In genomic region chr5:9801707-9802106, GRCm38 (mm10) we compare ENCODE assay signal across 28 mouse cellular contexts.
A peak's percentile ranks its signal among the peaks of the same experiment; 100 is the strongest.
DNase-seq lines count a peak whose midpoint lies in the region; ATAC-seq and TF ChIP-seq lines count a peak whose summit lies in the region.
"Had no signal": no experiment of that assay in that cellular context is flagged by ENCODE, and none has a peak within 500 bp of the region (broad histone marks: within the 10 kb centered on the region; RNA-seq: fewer than 3 reads in every experiment).

No protein-coding gene starts in this region.

- no peak overlapping the region for H3K4me3 ChIP-seq in heart, postnatal 0 days (ENCODE audit: low read depth, low read length)
- H3K4me3 ChIP-seq in midbrain, postnatal 0 days (ENCODE audit: low read depth, low read length), result no peak overlapping the region
- no peak overlapping the region for H3K4me3 ChIP-seq in midbrain, embryonic 10.5 days
- H3K4me3 ChIP-seq: embryonic facial prominence, embryonic 13.5 days; erythroblast, embryonic 14.5 days; forebrain, embryonic 13.5 days; gastrocnemius, adult 2 months; heart, embryonic 12.5 days; hindbrain, embryonic 15.5 days; intestine, embryonic 15.5 days; limb, embryonic 10.5 days; liver, embryonic 15.5 days; lung, embryonic 15.5 days had no signal

- no peak for TF ChIP-seq EP300 in heart, postnatal 0 days (IDR thresholded peaks at IDR 0.05; ENCODE audit: low read depth)

- ATAC-seq in heart, postnatal 0 days (ENCODE audit: insufficient read depth, low read depth), result no peak
- ATAC-seq in midbrain, postnatal 0 days (ENCODE audit: low FRiP score), result no peak; the same call in 1 of the 2 replicates
- ATAC-seq: CD4-positive, CD25-positive, alpha-beta regulatory T cell, adult 4 months; forebrain, embryonic 13.5 days; intestine, embryonic 15.5 days; midbrain, embryonic 16.5 days had no signal

- TF ChIP-seq CTCF in heart, postnatal 0 days (IDR thresholded peaks at IDR 0.05; ENCODE audit: low read depth), result no peak
- no peak for TF ChIP-seq CTCF in midbrain, postnatal 0 days (IDR thresholded peaks at IDR 0.05)

- no peaks in the 10 kb centered on the region for H3K36me3 ChIP-seq in heart, postnatal 0 days (replicated peaks; ENCODE audit: control insufficient read depth, insufficient read depth, low read length)
- H3K36me3 ChIP-seq in midbrain, postnatal 0 days (ENCODE audit: insufficient read depth, low read length), result no peaks in the 10 kb centered on the region
- H3K36me3 ChIP-seq in midbrain, embryonic 10.5 days, result no peaks in the 10 kb centered on the region
- H3K36me3 ChIP-seq: embryonic facial prominence, embryonic 13.5 days; heart, embryonic 12.5 days; hindbrain, embryonic 15.5 days; intestine, embryonic 15.5 days; limb, embryonic 10.5 days; liver, embryonic 15.5 days; lung, embryonic 15.5 days had no signal

- no peak overlapping the region for H3K4me2 ChIP-seq in heart, postnatal 0 days (ENCODE audit: low read depth, low read length)
- no peak overlapping the region for H3K4me2 ChIP-seq in midbrain, postnatal 0 days (ENCODE audit: low read depth, low read length, poor library complexity, severe bottlenecking)
- H3K4me2 ChIP-seq: embryonic facial prominence, embryonic 13.5 days; forebrain, embryonic 13.5 days; heart, embryonic 12.5 days; hindbrain, embryonic 15.5 days; intestine, embryonic 15.5 days; liver, embryonic 15.5 days; lung, embryonic 15.5 days had no signal

- no peaks in the 10 kb centered on the region for H3K27me3 ChIP-seq in heart, postnatal 0 days (ENCODE audit: control insufficient read depth, insufficient read depth, low read length)
- H3K27me3 ChIP-seq in midbrain, postnatal 0 days (ENCODE audit: insufficient read depth, low read length), result no peaks in the 10 kb centered on the region
- H3K27me3 ChIP-seq in midbrain, embryonic 10.5 days (ENCODE audit: low read depth, poor library complexity, severe bottlenecking), result no peaks in the 10 kb centered on the region
- H3K27me3 ChIP-seq: embryonic facial prominence, embryonic 13.5 days; forebrain, embryonic 13.5 days; heart, embryonic 12.5 days; hindbrain, embryonic 15.5 days; intestine, embryonic 15.5 days; liver, embryonic 15.5 days; lung, embryonic 15.5 days had no signal

- H3K9ac ChIP-seq in heart, postnatal 0 days (replicated peaks; ENCODE audit: low read depth, low read length), result no peak overlapping the region
- no peak overlapping the region for H3K9ac ChIP-seq in midbrain, postnatal 0 days (replicated peaks; ENCODE audit: low read length, poor library complexity, severe bottlenecking)
- H3K9ac ChIP-seq: embryonic facial prominence, embryonic 13.5 days; forebrain, embryonic 13.5 days; heart, embryonic 12.5 days; hindbrain, embryonic 15.5 days; intestine, embryonic 15.5 days; liver, embryonic 15.5 days; lung, embryonic 15.5 days had no signal

- H3K27ac ChIP-seq in heart, postnatal 0 days (ENCODE audit: low read depth), result no peak overlapping the region
- H3K27ac ChIP-seq in midbrain, postnatal 0 days (ENCODE audit: low read depth, low read length), result no peak overlapping the region
- H3K27ac ChIP-seq in midbrain, embryonic 10.5 days (replicated peaks), result no peak overlapping the region
- H3K27ac ChIP-seq: embryonic facial prominence, embryonic 13.5 days; forebrain, embryonic 13.5 days; gastrocnemius, adult 2 months; hindbrain, embryonic 15.5 days; intestine, embryonic 15.5 days; limb, embryonic 10.5 days; liver, embryonic 15.5 days; lung, embryonic 15.5 days had no signal

- peak; percentile 8 for DNase-seq in heart, postnatal 0 days (ENCODE audit: low spot score)
- no peak for DNase-seq in heart, postnatal 4 days
- DNase-seq in midbrain, postnatal 0 days (ENCODE audit: low spot score), result peak; percentile 1
- DNase-seq in midbrain, embryonic 10.5 days (ENCODE audit: low spot score), result no peak
- peak; percentile 61 to 63 for DNase-seq in kidney, adult 8-10 months
- peak; percentile 63 to 64 for DNase-seq in kidney, postnatal 36 days
- DNase-seq in urinary bladder, adult 18-20 months (ENCODE audit: low spot score in 2 of 2), result no peak
- DNase-seq: adrenal gland, adult 8-10 months; cerebellum, adult 18-20 months; cerebellum, postnatal 14 days; embryo, embryonic 11 days; gastrocnemius, adult 2 months; heart, postnatal 36 days; liver; lung, postnatal 4 days; right cerebral cortex, postnatal 25 days; spleen, adult 18-20 months had no signal

- no peaks in the 10 kb centered on the region for H3K9me3 ChIP-seq in heart, postnatal 0 days (replicated peaks; ENCODE audit: control insufficient read depth, low read length)
- H3K9me3 ChIP-seq in midbrain, postnatal 0 days (ENCODE audit: low read length), result no peaks in the 10 kb centered on the region
- no peaks in the 10 kb centered on the region for H3K9me3 ChIP-seq in midbrain, embryonic 10.5 days (replicated peaks)
- H3K9me3 ChIP-seq: embryonic facial prominence, embryonic 13.5 days; forebrain, embryonic 13.5 days; heart, embryonic 12.5 days; hindbrain, embryonic 15.5 days; intestine, embryonic 15.5 days; limb, embryonic 10.5 days; liver, embryonic 15.5 days; lung, embryonic 15.5 days had no signal

- no peaks in the 10 kb centered on the region for H3K4me1 ChIP-seq in heart, postnatal 0 days (ENCODE audit: control insufficient read depth, insufficient read depth)
- no peaks in the 10 kb centered on the region for H3K4me1 ChIP-seq in midbrain, postnatal 0 days (ENCODE audit: insufficient read depth, low read length)
- no peaks in the 10 kb centered on the region for H3K4me1 ChIP-seq in midbrain, embryonic 10.5 days
- H3K4me1 ChIP-seq: embryonic facial prominence, embryonic 13.5 days; forebrain, embryonic 13.5 days; heart, embryonic 12.5 days; hindbrain, embryonic 15.5 days; intestine, embryonic 15.5 days; limb, embryonic 10.5 days; liver, embryonic 15.5 days; lung, embryonic 15.5 days had no signal

Comparison
In these comparisons a context has a peak if more than half of its experiments do, and no peak if none do; other contexts are left out.
1. DNase-seq: peak in heart, postnatal 0 days (single experiment), midbrain, postnatal 0 days (single experiment), kidney, adult 8-10 months (2 of 2) and kidney, postnatal 36 days (2 of 2); none in heart, postnatal 4 days (single experiment), midbrain, embryonic 10.5 days (single experiment) and urinary bladder, adult 18-20 months (0 of 2).